Mouse (Mus musculus) stomach, postnatal 0 days (tissue): ENCODE measurements around the gene Olfr17.

Source experiments
- CTCF ChIP-seq: IDR thresholded peaks from 2 replicates; pipeline ENCODE4 v1.5.1; 2016; ENCODE audit warnings: antibody characterized with exemption, low read depth, mild to moderate bottlenecking, moderate library complexity
- EP300 ChIP-seq: optimal IDR thresholded peaks from 2 replicates; pipeline ENCODE3; 2016; ENCODE audit warnings: antibody characterized with exemption

GRCm38 (mm10) chr7:107047578-107047977 is 45.4 kb upstream of the Olfr17 start:
- TF ChIP-seq EP300, result no peak
- TF ChIP-seq CTCF, result no peak
